Mouse (Mus musculus) spleen, embryonic (tissue): ENCODE results near the gene Noxo1.

ENCODE experiments used
- CTCF ChIA-PET: fragments of 350-600 bp; sonication (Branson Sonifier 250); formaldehyde crosslinking; loops from one replicate; lab custom pipeline; 2022; lab: Charles Lee

The Noxo1 gene

GRCm38 (mm10) chr17:24737135-24737810 is 41.2 kb downstream of the Noxo1 start:
- CTCF ChIA-PET = interaction anchor here (0.8 kb wide), 1 partner anchor 10 kb away, joined by 3 read pairs; no protein-coding TSS in a partner anchor

GRCm38 (mm10) chr17:24738238-24738637 is 42.2 kb downstream of the Noxo1 start:
- CTCF ChIA-PET = no interaction called here

GRCm38 (mm10) chr17:24739926-24740325 is 43.9 kb downstream of the Noxo1 start:
- CTCF ChIA-PET = no interaction called here

- CTCF ChIA-PET = no interaction called here
Observed at GRCm38 (mm10) chr17:24742307-24742706, 46.3 kb downstream of the Noxo1 start.

GRCm38 (mm10) chr17:24743896-24744295 is 47.9 kb downstream of the Noxo1 start:
- CTCF ChIA-PET = no interaction called here

GRCm38 (mm10) chr17:24744381-24744780 is 48.3 kb downstream of the Noxo1 start:
- CTCF ChIA-PET = no interaction called here

GRCm38 (mm10) chr17:24745526-24746497 is 49.8 kb downstream of the Noxo1 start:
- CTCF ChIA-PET = no interaction called here

GRCm38 (mm10) chr17:24746986-24747385 is 51.0 kb downstream of the Noxo1 start:
- CTCF ChIA-PET = interaction anchor here (1.1 kb wide), 1 partner anchor 10 kb away, joined by 3 read pairs; the partner anchor contains the start of gene Msrb1
